Mouse (Mus musculus): ENCODE data around the gene Cpz.

- TF ChIP-seq CTCF (IDR thresholded peaks at IDR 0.05; ENCODE audit: low read depth, low read length): peak; percentile 59
- TF ChIP-seq POLR2A (IDR thresholded peaks at IDR 0.05; ENCODE audit: insufficient read depth, low read length): no peak
Observed at GRCm38 (mm10) chr5:35475236-35475635, 50.3 kb downstream of the Cpz start.
